Mouse (Mus musculus) heart, embryonic 14.5 days (tissue): ENCODE measurements at regions not wholly inside any gene's neighbourhood (a gene's known extent, or its start where the extent isn't known, plus 50 kb on each side); places are given as distances from the start of the nearest gene placed in this dataset.

Experiments used
- ATAC-seq: fragments of 200-750 bp; cut with Nextera tagmentation; 2 replicates; pipeline ENCODE4 v1.8.0; 2017; ENCODE audit warnings: low read depth, moderate TSS enrichment; ENCODE audit not compliant: insufficient number of reproducible peaks, insufficient read depth, low FRiP score
- H3K27ac ChIP-seq, 2 experiments: fragments of 200-500 bp in 1 of 2; fragments of 300-500 bp in 1 of 2; sonication (generic) in 1 of 2; replicated peaks in 1 of 2; 2 replicates each; pipeline ENCODE4 v1.5.1; 2012 to 2014; ENCODE audit warnings: low read depth in 2 of 2, low read length in 2 of 2, control low read depth in 1 of 2, mild to moderate bottlenecking in 1 of 2, mixed read lengths in 1 of 2; ENCODE audit not compliant: control insufficient read depth in 1 of 2, insufficient read depth in 1 of 2
- H3K27me3 ChIP-seq: fragments of 300-500 bp; sonication (generic); 2 replicates; pipeline ENCODE4 v1.6.1; 2014; ENCODE audit warnings: mild to moderate bottlenecking, low read length, control low read depth; ENCODE audit not compliant: control insufficient read depth, insufficient read depth
- H3K36me3 ChIP-seq: fragments of 300-500 bp; sonication (generic); 2 replicates; pipeline ENCODE4 v1.6.1; 2014; ENCODE audit warnings: mild to moderate bottlenecking, control low read depth, low read length, mixed read lengths; ENCODE audit not compliant: control insufficient read depth, insufficient read depth
- H3K4me1 ChIP-seq, 2 experiments: fragments of 200-500 bp in 1 of 2; fragments of 300-500 bp in 1 of 2; sonication (generic) in 1 of 2; 2 replicates each; pipeline ENCODE4 v1.6.1; 2012 to 2014; ENCODE audit warnings: low read length in 2 of 2, control low read depth in 1 of 2, mixed read lengths in 1 of 2; ENCODE audit not compliant: control insufficient read depth in 2 of 2, insufficient read depth in 2 of 2
- H3K4me2 ChIP-seq: fragments of 300-500 bp; sonication (generic); 2 replicates; pipeline ENCODE4 v1.6.1; 2014; ENCODE audit warnings: mild to moderate bottlenecking, low read length
- H3K4me3 ChIP-seq, 2 experiments: fragments of 200-500 bp in 1 of 2; fragments of 300-500 bp in 1 of 2; sonication (generic) in 1 of 2; 2 replicates each; pipeline ENCODE4 v1.5.1; 2012 to 2014; ENCODE audit warnings: low read length in 2 of 2, mild to moderate bottlenecking in 2 of 2, control low read depth in 1 of 2, low read depth in 1 of 2, moderate library complexity in 1 of 2; ENCODE audit not compliant: control insufficient read depth in 1 of 2, insufficient read depth in 1 of 2
- H3K9ac ChIP-seq: fragments of 300-500 bp; sonication (generic); 2 replicates; pipeline ENCODE4 v1.6.1; 2014; ENCODE audit warnings: mild to moderate bottlenecking, low read length
- H3K9me3 ChIP-seq: fragments of 300-500 bp; sonication (generic); 2 replicates; pipeline ENCODE4 v1.6.1; 2016; ENCODE audit warnings: low read length, control low read depth; ENCODE audit not compliant: control insufficient read depth
- WGBS: fragments of 180-500 bp; shearing (Covaris S2); extraction: QIAGEN DNeasy Blood & Tissue Kit; methylation state at CpG from one replicate; pipeline ENCODE4 v1.1.7; 2014; 5-methylcytosine and 5-hydroxymethylcytosine counted together

- no peaks in the 10 kb centered on the region for H3K9me3 ChIP-seq
- H3K36me3 ChIP-seq = no peaks in the 10 kb centered on the region
- H3K4me2 ChIP-seq = no peak overlapping the region
- ATAC-seq = no peak
- 78% methylated on average over 2 of the region's 2 CpGs for WGBS
- no peak overlapping the region for H3K9ac ChIP-seq
- no peaks in the 10 kb centered on the region for H3K27me3 ChIP-seq
- H3K4me1 ChIP-seq = no peaks in the 10 kb centered on the region
- no peak overlapping the region for H3K4me3 ChIP-seq
- H3K27ac ChIP-seq = no peak overlapping the region
These were observed 336.4 kb upstream of the Meis1 start for GRCm38 (mm10) chr11:19355179-19355578.

- H3K4me3 ChIP-seq = no peak overlapping the region
- H3K27me3 ChIP-seq = no peaks in the 10 kb centered on the region
- no peak overlapping the region for H3K9ac ChIP-seq
- no peak overlapping the region for H3K4me2 ChIP-seq
- no peaks in the 10 kb centered on the region for H3K36me3 ChIP-seq
- WGBS = 68% methylated on average over 2 of the region's 2 CpGs
- no peaks in the 10 kb centered on the region for H3K4me1 ChIP-seq
- no peak for ATAC-seq
- H3K27ac ChIP-seq = no peak overlapping the region
- no peaks in the 10 kb centered on the region for H3K9me3 ChIP-seq
These were observed 337.4 kb upstream of the Meis1 start for GRCm38 (mm10) chr11:19356151-19356550.

- H3K36me3 ChIP-seq = no peaks in the 10 kb centered on the region
- no peak overlapping the region for H3K27ac ChIP-seq
- no peak for ATAC-seq
- no peak overlapping the region for H3K4me3 ChIP-seq
- H3K9ac ChIP-seq = no peak overlapping the region
- 76% methylated on average over 1 of the region's 1 CpGs for WGBS
- H3K9me3 ChIP-seq = no peaks in the 10 kb centered on the region
- no peak overlapping the region for H3K4me2 ChIP-seq
- H3K27me3 ChIP-seq = no peaks in the 10 kb centered on the region
- peaks cover 0 to 10% of the 10 kb centered on the region in 2 experiments; a peak in 2 of 4 replicates for H3K4me1 ChIP-seq
These were observed 350.4 kb upstream of the Meis1 start for GRCm38 (mm10) chr11:19369152-19369551.

GRCm38 (mm10) chr11:19373476-19373875 is 354.7 kb upstream of the Meis1 start:
- Histone ChIP-seq H3K4me2 (no peak overlapping the region), H3K27ac (no peak overlapping the region), H3K36me3 (no peaks in the 10 kb centered on the region), H3K27me3 (no peaks in the 10 kb centered on the region), H3K9me3 (no peaks in the 10 kb centered on the region), H3K4me1 (peaks cover 0 to 10% of the 10 kb centered on the region in 2 experiments; a peak in 2 of 4 replicates), H3K9ac (no peak overlapping the region), H3K4me3 (no peak overlapping the region)
- ATAC-seq = no peak
- 63% methylated on average over 5 of the region's 5 CpGs for WGBS

GRCm38 (mm10) chr11:19380935-19381334 is 362.1 kb upstream of the Meis1 start:
- no peak for ATAC-seq
- H3K9ac ChIP-seq = no peak overlapping the region
- no peak overlapping the region for H3K4me2 ChIP-seq
- H3K4me1 ChIP-seq = no peaks in the 10 kb centered on the region
- no peak overlapping the region for H3K27ac ChIP-seq
- WGBS = 67% methylated on average over 2 of the region's 2 CpGs
- H3K4me3 ChIP-seq = no peak overlapping the region
- H3K27me3 ChIP-seq = no peaks in the 10 kb centered on the region
- H3K9me3 ChIP-seq = no peaks in the 10 kb centered on the region
- no peaks in the 10 kb centered on the region for H3K36me3 ChIP-seq

- H3K27me3 ChIP-seq = no peaks in the 10 kb centered on the region
- no peak overlapping the region for H3K27ac ChIP-seq
- H3K36me3 ChIP-seq = no peaks in the 10 kb centered on the region
- no peaks in the 10 kb centered on the region for H3K4me1 ChIP-seq
- ATAC-seq = no peak
- no peak overlapping the region for H3K9ac ChIP-seq
- H3K4me2 ChIP-seq = no peak overlapping the region
- no peaks in the 10 kb centered on the region for H3K9me3 ChIP-seq
- H3K4me3 ChIP-seq = no peak overlapping the region
- WGBS = 77% methylated on average over 6 of the region's 6 CpGs
These were observed 370.4 kb upstream of the Meis1 start for GRCm38 (mm10) chr11:19389136-19389535.

- no peak overlapping the region for H3K27ac ChIP-seq
- H3K9ac ChIP-seq = no peak overlapping the region
- no peak for ATAC-seq
- no peaks in the 10 kb centered on the region for H3K4me1 ChIP-seq
- no peak overlapping the region for H3K4me2 ChIP-seq
- H3K36me3 ChIP-seq = no peaks in the 10 kb centered on the region
- H3K27me3 ChIP-seq = no peaks in the 10 kb centered on the region
- WGBS = 75% methylated on average over 1 of the region's 1 CpGs
- H3K9me3 ChIP-seq = no peaks in the 10 kb centered on the region
- no peak overlapping the region for H3K4me3 ChIP-seq
These were observed 373.4 kb upstream of the Meis1 start for GRCm38 (mm10) chr11:19392190-19392589.

- Histone ChIP-seq H3K27ac (no peak overlapping the region), H3K4me1 (no peaks in the 10 kb centered on the region), H3K4me3 (no peak overlapping the region), H3K36me3 (no peaks in the 10 kb centered on the region), H3K4me2 (no peak overlapping the region), H3K27me3 (no peaks in the 10 kb centered on the region), H3K9ac (no peak overlapping the region), H3K9me3 (no peaks in the 10 kb centered on the region)
- ATAC-seq = no peak
These were observed 375.6 kb upstream of the Meis1 start for GRCm38 (mm10) chr11:19394372-19394771.
